Mouse (Mus musculus) forebrain, embryonic 16.5 days (tissue): ENCODE results near the gene Ptpn11. TPM values are rescaled to one million over a fixed set of nuclear protein-coding genes. Genes with fewer than 3 reads are reported as not detected.

Source experiments
- ATAC-seq: fragments of 200-750 bp; cut with Nextera tagmentation; 2 replicates; pipeline ENCODE4 v1.8.0; 2017; ENCODE audit warnings: mild to moderate bottlenecking, moderate library complexity
- H3K27ac ChIP-seq: fragments of 300-500 bp; sonication (generic); 2 replicates; pipeline ENCODE4 v1.5.1; 2014; ENCODE audit warnings: low read length, control low read depth
- H3K27me3 ChIP-seq: fragments of 300-500 bp; sonication (generic); replicated peaks from 2 replicates; pipeline ENCODE4 v1.6.1; 2014; ENCODE audit warnings: low read length; ENCODE audit not compliant: control insufficient read depth, insufficient read depth
- H3K36me3 ChIP-seq: fragments of 300-500 bp; sonication (generic); 2 replicates; pipeline ENCODE4 v1.6.1; 2014; ENCODE audit not compliant: control insufficient read depth, insufficient read depth
- H3K4me1 ChIP-seq: fragments of 300-500 bp; sonication (generic); replicated peaks from 2 replicates; pipeline ENCODE4 v1.6.1; 2014; ENCODE audit warnings: low read length; ENCODE audit not compliant: control insufficient read depth, insufficient read depth
- H3K4me2 ChIP-seq: fragments of 300-500 bp; sonication (generic); 2 replicates; pipeline ENCODE4 v1.6.1; 2014; ENCODE audit warnings: mild to moderate bottlenecking, low read length, control low read depth
- H3K4me3 ChIP-seq: fragments of 300-500 bp; sonication (generic); replicated peaks from 2 replicates; pipeline ENCODE4 v1.5.1; 2014; ENCODE audit warnings: mild to moderate bottlenecking, low read length, control low read depth
- H3K9ac ChIP-seq: fragments of 300-500 bp; sonication (generic); replicated peaks from 2 replicates; pipeline ENCODE4 v1.6.1; 2014; ENCODE audit warnings: low read depth, low read length, control low read depth
- H3K9me3 ChIP-seq: fragments of 300-500 bp; sonication (generic); 2 replicates; pipeline ENCODE4 v1.6.1; 2016; ENCODE audit warnings: low read length; ENCODE audit not compliant: control insufficient read depth
- WGBS: fragments of 180-500 bp; shearing (Covaris S2); extraction: QIAGEN DNeasy Blood & Tissue Kit; methylation state at CpG from one replicate; pipeline ENCODE4 v1.1.7; 2014; 5-methylcytosine and 5-hydroxymethylcytosine counted together
- polyA plus RNA-seq: library from polyadenylated mRNA; unstranded; fragments of >200 nt; fragmentation: Nextera tagmentation; extraction: Ambion mirVana; gene quantifications from 2 replicates; pipeline ENCODE4 v1.2.1, GENCODE M21; 2015

Ptpn11 gene
- polyA plus RNA-seq, 1 experiment from 2014 or later = 22.5 TPM

- H3K4me2 ChIP-seq = no peak overlapping the region
- ATAC-seq = no peak
- no peak overlapping the region for H3K27ac ChIP-seq
- no peak overlapping the region for H3K9ac ChIP-seq
- no peaks in the 10 kb centered on the region for H3K9me3 ChIP-seq
- H3K4me1 ChIP-seq = peaks cover 3% of the 10 kb centered on the region; the same call in 1 of the 2 replicates
- H3K36me3 ChIP-seq = no peaks in the 10 kb centered on the region
- H3K27me3 ChIP-seq = no peaks in the 10 kb centered on the region
- no peak overlapping the region for H3K4me3 ChIP-seq
- WGBS = 93% methylated on average over 5 of the region's 5 CpGs
These were observed 94.5 kb downstream of the Ptpn11 start for GRCm38 (mm10) chr5:121096744-121097143.

GRCm38 (mm10) chr5:121093281-121093680 is 97.9 kb downstream of the Ptpn11 start:
- Histone ChIP-seq H3K4me1 (peaks cover 3% of the 10 kb centered on the region; the same call in 1 of the 2 replicates), H3K9ac (no peak overlapping the region), H3K27ac (no peak overlapping the region), H3K36me3 (no peaks in the 10 kb centered on the region), H3K9me3 (no peaks in the 10 kb centered on the region), H3K27me3 (no peaks in the 10 kb centered on the region), H3K4me2 (no peak overlapping the region), H3K4me3 (no peak overlapping the region)
- WGBS = 27% methylated on average over 3 of the region's 3 CpGs
- no peak; the same call in 1 of the 2 replicates for ATAC-seq

- Histone ChIP-seq H3K36me3 (no peaks in the 10 kb centered on the region), H3K4me2 (no peak overlapping the region), H3K27me3 (no peaks in the 10 kb centered on the region), H3K4me1 (peaks cover 3% of the 10 kb centered on the region; the same call in 1 of the 2 replicates), H3K9me3 (no peaks in the 10 kb centered on the region), H3K9ac (no peak overlapping the region), H3K27ac (no peak overlapping the region), H3K4me3 (no peak overlapping the region)
- WGBS = 62% methylated on average over 7 of the region's 7 CpGs
- ATAC-seq = peak; percentile 52; the same call in 1 of the 2 replicates
These were observed 101.5 kb downstream of the Ptpn11 start for GRCm38 (mm10) chr5:121089660-121090059.

- no peak for ATAC-seq
These were observed 103.5 kb downstream of the Ptpn11 start for GRCm38 (mm10) chr5:121087733-121088132.

GRCm38 (mm10) chr5:121082605-121083004 is 108.6 kb downstream of the Ptpn11 start:
- no peak for ATAC-seq

More at GRCm38 (mm10) chr5:121087733-121088132, 103.5 kb downstream of the Ptpn11 start:
- 65% methylated on average over 7 of the region's 7 CpGs for WGBS
- no peak overlapping the region for H3K4me3 ChIP-seq
- no peak overlapping the region for H3K4me2 ChIP-seq
- no peaks in the 10 kb centered on the region for H3K27me3 ChIP-seq
- H3K4me1 ChIP-seq = no peaks in the 10 kb centered on the region
- no peaks in the 10 kb centered on the region for H3K9me3 ChIP-seq
- H3K27ac ChIP-seq = no peak overlapping the region
- H3K36me3 ChIP-seq = no peaks in the 10 kb centered on the region
- no peak overlapping the region for H3K9ac ChIP-seq

GRCm38 (mm10) chr5:121081754-121082153 is 109.4 kb downstream of the Ptpn11 start:
- no peak for ATAC-seq
- no peak overlapping the region for H3K9ac ChIP-seq
- no peak overlapping the region for H3K27ac ChIP-seq
- no peaks in the 10 kb centered on the region; the same call in 1 of the 2 replicates for H3K4me1 ChIP-seq
- no peak overlapping the region for H3K4me3 ChIP-seq
- WGBS = 78% methylated on average over 5 of the region's 5 CpGs
- H3K36me3 ChIP-seq = no peaks in the 10 kb centered on the region
- no peaks in the 10 kb centered on the region for H3K9me3 ChIP-seq
- no peaks in the 10 kb centered on the region for H3K27me3 ChIP-seq
- no peak overlapping the region for H3K4me2 ChIP-seq

More at GRCm38 (mm10) chr5:121082605-121083004, 108.6 kb downstream of the Ptpn11 start:
- H3K36me3 ChIP-seq = no peaks in the 10 kb centered on the region
- no peaks in the 10 kb centered on the region for H3K9me3 ChIP-seq
- H3K9ac ChIP-seq = no peak overlapping the region
- H3K27ac ChIP-seq = no peak overlapping the region
- no peaks in the 10 kb centered on the region; the same call in 1 of the 2 replicates for H3K4me1 ChIP-seq
- H3K4me2 ChIP-seq = no peak overlapping the region
- H3K27me3 ChIP-seq = no peaks in the 10 kb centered on the region
- 96% methylated on average over 7 of the region's 7 CpGs for WGBS
- H3K4me3 ChIP-seq = no peak overlapping the region

Other genes starting within 250 kb of the Ptpn11 start
- gene Rph3a, start 181.3 kb downstream of the Ptpn11 start, polyA plus RNA-seq = 22.5 and 26.9 TPM in 2 replicates
- gene Rpl6, start 13.1 kb upstream of the Ptpn11 start, polyA plus RNA-seq = 361 and 392 TPM in 2 replicates
- 18.2 and 20.1 TPM in 2 replicates for gene Hectd4, start 28.8 kb upstream of the Ptpn11 start, polyA plus RNA-seq
- 146 and 149 TPM in 2 replicates for gene Trafd1, start 194.2 kb upstream of the Ptpn11 start, polyA plus RNA-seq
- 61.7 and 66.8 TPM in 2 replicates for gene Naa25, start 206.5 kb upstream of the Ptpn11 start, polyA plus RNA-seq